In the genomic region with DNA sequence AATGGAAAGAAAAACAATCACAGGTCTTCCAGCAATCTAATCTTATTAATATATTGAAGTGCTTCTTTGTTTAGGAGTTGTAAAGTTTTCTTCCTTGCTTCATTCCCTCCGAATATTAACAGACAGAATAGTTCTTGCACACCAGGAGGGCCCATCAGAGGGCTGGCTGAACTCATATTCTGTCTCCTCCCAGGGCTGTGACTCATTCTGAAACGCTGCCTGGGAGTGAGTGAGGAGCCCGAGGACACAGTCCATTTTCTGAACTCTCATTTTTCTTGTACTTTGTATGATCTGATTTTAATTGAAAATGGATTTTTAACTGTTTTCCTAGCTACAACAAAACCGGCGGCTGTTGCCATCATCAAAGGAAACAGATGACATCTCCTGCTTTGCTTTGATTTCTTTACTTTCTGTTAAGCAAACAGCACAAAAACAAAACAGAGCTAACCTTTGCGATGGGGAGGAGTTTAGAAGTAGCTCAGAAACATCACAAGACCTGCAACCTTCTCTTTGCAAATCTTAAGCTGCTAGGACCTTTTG, we compare ENCODE assay signal across 10 mouse cellular contexts.
A peak's percentile ranks its signal among the peaks of the same experiment; 100 is the strongest.
DNase-seq lines count a peak whose midpoint lies in the region; ATAC-seq lines count a peak whose summit lies in the region.
"Had no signal": no experiment of that assay in that cellular context is flagged by ENCODE, and none has a peak within 500 bp of the region (broad histone marks: within the 10 kb centered on the region; RNA-seq: fewer than 3 reads in every experiment).

No protein-coding gene starts in this region.

- no peak overlapping the region for H3K27ac ChIP-seq in midbrain, embryonic 14.5 days (replicated peaks; ENCODE audit: low read depth, low read length)
- H3K27ac ChIP-seq: neural tube, embryonic 13.5 days had no signal

- no peak overlapping the region for H3K4me2 ChIP-seq in midbrain, embryonic 14.5 days (ENCODE audit: low read length)
- H3K4me2 ChIP-seq: neural tube, embryonic 13.5 days had no signal

- intact Hi-C loops in left cerebral cortex, postnatal 4 days (cut with DNase I): no loop called here

- no peaks in the 10 kb centered on the region for H3K36me3 ChIP-seq in midbrain, embryonic 14.5 days (ENCODE audit: control insufficient read depth, insufficient read depth, low read length)
- H3K36me3 ChIP-seq: neural tube, embryonic 13.5 days had no signal

- no peak overlapping the region for H3K4me3 ChIP-seq in midbrain, embryonic 14.5 days (replicated peaks; ENCODE audit: low read depth, low read length)
- H3K4me3 ChIP-seq: neural tube, embryonic 13.5 days had no signal

- DNase-seq in left cerebral cortex, postnatal 4 days: peak; percentile 20
- no peak for DNase-seq in left cerebral cortex, adult 9 months (ENCODE audit: low spot score in 2 of 2)
- peak; percentile 41 to 56 for DNase-seq in adrenal gland, postnatal 36 days
- peak; percentile 5 for DNase-seq in gastrocnemius, postnatal 10 days
- peak; percentile 2 for DNase-seq in lung, postnatal 14 days
- DNase-seq in natural killer cell, adult 2 months (ENCODE audit: low spot score in 2 of 2): no peak
- DNase-seq in midbrain, embryonic 14.5 days: no peak
- DNase-seq: thymus, adult 18-20 months had no signal

- no peaks in the 10 kb centered on the region for H3K27me3 ChIP-seq in midbrain, embryonic 14.5 days (ENCODE audit: control insufficient read depth, insufficient read depth, low read length)
- H3K27me3 ChIP-seq: neural tube, embryonic 13.5 days had no signal

- ATAC-seq in midbrain, embryonic 14.5 days (ENCODE audit: low FRiP score, low TSS enrichment): no peak
- ATAC-seq: Patski had no signal

- H3K4me1 ChIP-seq in midbrain, embryonic 14.5 days (ENCODE audit: control insufficient read depth, insufficient read depth, low read length): no peaks in the 10 kb centered on the region
- H3K4me1 ChIP-seq: neural tube, embryonic 13.5 days had no signal

- H3K9ac ChIP-seq in midbrain, embryonic 14.5 days (replicated peaks; ENCODE audit: low read length): no peak overlapping the region
- H3K9ac ChIP-seq: neural tube, embryonic 13.5 days had no signal

- WGBS in midbrain, embryonic 14.5 days: 68% methylated on average over 6 of the region's 6 CpGs

- H3K9me3 ChIP-seq in midbrain, embryonic 14.5 days (ENCODE audit: control insufficient read depth, low read length): no peaks in the 10 kb centered on the region
- H3K9me3 ChIP-seq: neural tube, embryonic 13.5 days had no signal

Comparison
In these comparisons a context has a peak if more than half of its experiments do, and no peak if none do; other contexts are left out.
1. DNase-seq: peak in left cerebral cortex, postnatal 4 days (single experiment), adrenal gland, postnatal 36 days (2 of 2), gastrocnemius, postnatal 10 days (single experiment) and lung, postnatal 14 days (single experiment); none in left cerebral cortex, adult 9 months (0 of 2), natural killer cell, adult 2 months (0 of 2) and midbrain, embryonic 14.5 days (single experiment).